Mouse (Mus musculus) liver, postnatal 0 days (tissue): ENCODE results near the gene Hoxb4.

ENCODE experiments used
- CTCF ChIP-seq: sonication (generic); IDR thresholded peaks from 2 replicates; pipeline ENCODE4 v1.5.1; 2016; ENCODE audit warnings: antibody characterized with exemption, low read depth
- EP300 ChIP-seq: IDR thresholded peaks from 2 replicates; pipeline ENCODE4 v1.6.1; 2016; ENCODE audit warnings: antibody characterized with exemption, low read depth, mild to moderate bottlenecking

- TF ChIP-seq CTCF (no peak), EP300 (no peak)
Observed at GRCm38 (mm10) chr11:96282795-96283430, 35.2 kb upstream of the Hoxb4 start.
